Mouse (Mus musculus) cerebellum, adult 8-10 months (tissue): ENCODE results near the gene Aldoart2.
"Not testable (repeated sequence)": the region's sequence is repeated elsewhere in the genome, so short reads cannot be mapped to it uniquely, and the experiment has no call there.

Source experiments
- DNase-seq: peaks from one replicate; pipeline ENCODE4 v3.0.0; 2022

The Aldoart2 gene

DNA sequence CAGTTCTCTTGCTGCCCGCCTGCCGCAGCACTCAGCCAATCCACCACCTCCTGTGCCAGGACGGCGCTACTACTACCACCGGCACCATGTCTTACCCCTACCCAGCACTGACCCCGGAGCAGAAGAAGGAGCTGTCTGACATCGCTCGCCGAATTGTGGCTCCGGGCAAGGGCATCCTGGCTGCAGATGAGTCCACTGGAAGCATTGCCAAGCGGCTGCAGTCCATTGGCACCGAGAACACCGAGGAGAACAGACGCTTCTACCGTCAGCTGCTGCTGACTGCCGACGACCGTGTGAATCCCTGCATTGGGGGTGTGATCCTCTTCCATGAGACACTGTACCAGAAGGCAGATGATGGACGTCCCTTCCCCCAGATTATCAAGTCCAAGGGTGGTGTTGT, at the start of gene Aldoart2:
Aldoart2 (plus strand) TSS at position 34 of the 400 bp plus-strand sequence.
- DNase-seq, result no peak

DNA sequence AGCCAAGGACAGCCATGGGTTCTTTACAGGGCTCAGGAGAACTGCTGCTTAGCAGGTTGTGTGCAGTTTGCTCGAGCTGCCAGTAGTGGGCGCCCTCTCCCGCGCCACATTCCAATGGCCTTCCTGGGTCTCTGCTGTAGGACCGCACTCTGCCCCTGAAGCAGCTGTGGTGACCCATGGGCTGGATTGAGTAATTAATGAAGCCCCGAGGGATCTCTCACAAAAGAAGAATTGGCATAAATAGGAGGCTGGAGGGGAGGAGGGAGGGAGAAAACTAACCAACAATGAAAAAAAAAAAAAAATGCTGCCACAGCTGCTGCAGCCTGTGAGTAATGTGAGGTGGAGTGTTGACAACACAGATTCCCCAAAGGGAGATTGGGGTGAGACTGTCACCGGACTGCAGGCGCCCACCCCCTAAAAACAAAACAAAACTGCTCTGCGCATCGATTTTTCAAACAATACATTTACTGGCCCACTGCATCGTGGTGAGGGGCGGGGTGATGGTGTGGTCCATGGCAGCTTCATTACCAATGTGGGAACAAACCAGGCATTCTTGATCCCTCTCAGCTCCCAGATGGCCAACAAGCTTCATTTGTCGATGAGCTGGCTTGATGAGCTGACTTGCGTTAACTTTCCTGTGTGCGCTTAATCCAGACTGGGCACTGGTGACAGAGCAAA, 46.8 kb upstream of the Aldoart2 start:
- DNase-seq, result no peak

DNA sequence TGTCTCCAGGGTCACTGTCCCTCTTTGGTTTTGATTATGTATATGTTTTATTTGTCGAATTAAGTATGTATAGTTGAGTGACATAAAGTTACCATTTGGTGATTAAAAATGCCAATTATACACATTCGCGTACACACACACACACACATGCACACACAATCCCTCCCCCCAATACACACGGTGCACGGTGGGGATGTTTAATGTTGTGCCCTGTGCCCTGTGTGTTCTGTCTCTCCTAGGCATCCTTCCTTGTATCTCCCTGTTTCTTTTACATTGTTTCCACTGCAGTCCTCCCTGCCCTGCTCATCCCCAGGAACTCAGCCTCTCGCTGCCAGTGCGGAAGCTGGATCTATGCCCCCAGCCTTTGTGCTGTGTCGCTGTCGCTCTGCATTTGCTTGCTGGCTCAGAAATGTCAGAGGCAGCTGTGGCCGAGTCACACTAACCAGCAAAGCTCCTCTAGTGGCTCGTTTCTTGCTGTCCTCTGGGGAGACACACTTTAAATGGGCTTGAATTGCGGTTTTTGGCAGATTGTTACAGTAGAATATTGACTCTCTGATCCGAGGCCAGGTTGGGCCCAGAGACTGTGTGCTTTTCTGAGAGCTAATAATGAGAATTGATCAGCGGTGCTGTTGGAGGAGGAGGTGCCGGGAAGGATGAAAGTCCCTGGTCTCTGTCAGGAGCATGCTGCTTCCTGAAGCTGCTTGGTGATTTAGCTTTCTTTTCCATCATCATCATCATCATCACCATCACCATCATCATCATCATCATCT, 37.9 kb upstream of the Aldoart2 start:
- DNase-seq, result no peak

DNA sequence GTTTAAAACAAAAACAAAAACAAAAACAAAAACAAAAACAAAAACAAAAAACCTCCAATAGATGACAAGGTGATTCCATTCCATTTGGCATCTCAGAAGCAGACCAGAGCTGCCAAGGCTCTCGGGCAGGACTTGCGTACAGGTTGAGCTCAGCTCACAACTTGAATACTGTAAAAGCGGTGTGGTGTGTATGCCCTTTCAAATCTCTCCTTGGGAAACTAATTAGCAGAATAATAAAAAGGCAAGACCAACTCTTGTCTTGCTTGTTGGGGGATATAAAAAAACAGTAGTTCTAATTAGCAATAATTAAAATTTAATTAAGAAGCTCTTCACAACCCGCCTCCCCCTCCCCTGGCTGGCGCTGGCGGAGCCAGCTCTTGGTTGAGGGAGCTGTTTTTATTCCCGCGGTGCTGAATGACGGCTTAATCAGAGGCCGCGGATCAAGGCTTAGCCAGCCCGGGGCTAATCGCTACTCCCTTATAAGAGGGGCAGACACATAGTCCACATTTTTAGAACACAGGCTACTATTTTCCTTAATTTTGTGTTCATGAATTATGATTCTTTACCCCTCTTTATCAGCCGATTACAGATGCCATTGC, 28.4 kb upstream of the Aldoart2 start:
- DNase-seq, result no peak

DNA sequence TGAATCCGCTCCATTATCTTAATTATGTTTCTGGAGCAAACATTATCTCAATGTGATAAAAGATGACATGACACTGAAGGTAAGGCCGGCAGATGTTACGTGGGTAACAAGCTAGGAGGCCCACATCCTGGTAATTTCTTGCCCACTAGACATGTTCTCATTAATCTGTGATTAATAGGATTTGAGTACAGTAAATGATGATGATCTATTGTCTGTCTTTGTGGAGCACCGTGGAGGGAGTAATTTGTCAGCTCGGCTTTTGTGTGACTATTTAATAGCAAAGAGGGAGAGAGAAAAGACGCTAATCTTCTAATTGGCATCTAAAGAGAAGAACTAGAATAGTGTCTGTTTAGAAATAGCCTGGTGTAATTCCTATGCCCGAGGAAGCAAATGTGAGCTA, 27.3 kb upstream of the Aldoart2 start:
- no peak for DNase-seq

DNA sequence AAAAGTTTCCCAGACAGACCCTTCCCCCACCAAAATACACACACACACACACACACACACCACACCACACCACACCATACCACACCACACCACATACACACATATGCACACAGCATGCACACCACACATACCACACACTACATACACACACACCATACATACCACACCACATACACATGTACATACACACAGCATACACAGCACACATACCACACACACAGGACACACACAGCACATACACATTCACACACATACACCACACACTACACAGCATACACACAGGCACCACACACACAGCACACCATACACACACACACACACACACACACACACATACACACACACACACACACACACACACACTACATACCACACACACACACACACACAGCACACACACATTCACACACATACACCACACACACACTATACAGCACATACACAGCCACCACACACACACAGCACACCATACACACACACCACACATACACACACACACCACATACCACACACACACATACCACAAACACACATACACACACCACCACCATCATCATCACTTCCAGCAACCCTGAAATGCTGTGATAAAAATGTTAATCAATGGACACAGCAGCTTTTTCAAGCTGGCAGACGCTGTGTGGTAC, 26.6 kb upstream of the Aldoart2 start:
- DNase-seq, result no peak

DNA sequence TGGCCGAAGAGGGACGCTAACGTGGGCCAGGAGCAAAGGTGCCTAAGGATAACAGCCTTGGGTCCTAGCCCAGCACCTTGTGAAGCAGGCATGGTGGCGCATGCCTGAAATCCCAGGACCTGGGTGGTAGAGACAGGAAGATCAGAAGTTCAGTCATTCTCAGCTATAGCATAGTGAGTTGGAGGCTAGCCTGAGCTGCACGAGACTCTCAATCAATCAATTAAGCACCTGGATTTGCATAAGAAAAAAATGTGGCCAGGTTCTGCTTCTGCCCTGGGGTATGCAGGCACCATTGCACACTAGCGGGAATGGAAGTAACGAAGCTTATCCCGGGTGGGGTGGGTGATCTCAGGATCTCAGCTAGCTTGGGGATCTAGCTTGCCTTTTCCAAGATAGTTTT, 25.9 kb upstream of the Aldoart2 start:
- DNase-seq, result no peak

DNA sequence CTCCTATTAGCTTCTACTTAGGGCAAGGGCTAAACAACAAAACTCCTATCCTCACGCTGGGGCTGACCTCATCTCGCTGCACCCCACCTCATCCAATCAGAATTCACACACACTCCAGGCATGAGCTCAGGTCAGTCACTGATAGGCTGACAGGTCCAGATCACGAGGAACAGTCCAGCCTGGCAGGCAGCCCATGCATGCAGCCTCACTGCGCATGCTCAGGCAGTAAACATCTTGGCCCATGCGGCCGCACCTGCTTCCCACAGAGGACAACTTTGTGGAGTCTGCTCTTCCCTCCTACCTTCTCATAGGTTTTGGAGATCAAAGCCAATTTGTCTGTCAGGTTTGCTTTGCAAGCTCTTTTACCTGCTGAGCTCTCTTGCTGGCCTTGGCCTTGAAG, 10.1 kb upstream of the Aldoart2 start:
- not testable (repeated sequence) for DNase-seq

DNA sequence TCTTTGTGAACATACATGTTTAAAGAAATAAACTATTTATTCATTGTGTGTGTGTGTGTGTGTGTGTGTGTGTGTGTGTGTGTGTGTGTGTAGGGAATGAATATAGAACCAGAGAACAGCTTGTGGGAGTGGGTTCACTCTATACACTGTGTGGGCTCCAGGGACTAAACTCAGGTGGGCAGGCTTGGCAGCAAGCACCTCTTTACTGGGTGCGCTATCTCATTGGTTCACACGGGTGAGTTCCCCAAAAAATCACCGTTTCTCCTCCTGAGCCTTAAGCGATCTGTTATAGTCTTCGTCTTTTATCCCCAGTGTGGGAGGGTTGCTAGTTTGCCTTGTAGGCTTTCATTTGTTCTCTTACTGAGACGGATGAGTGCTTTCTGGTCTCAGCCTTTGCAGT, 7.2 kb upstream of the Aldoart2 start:
- DNase-seq, result no peak

DNA sequence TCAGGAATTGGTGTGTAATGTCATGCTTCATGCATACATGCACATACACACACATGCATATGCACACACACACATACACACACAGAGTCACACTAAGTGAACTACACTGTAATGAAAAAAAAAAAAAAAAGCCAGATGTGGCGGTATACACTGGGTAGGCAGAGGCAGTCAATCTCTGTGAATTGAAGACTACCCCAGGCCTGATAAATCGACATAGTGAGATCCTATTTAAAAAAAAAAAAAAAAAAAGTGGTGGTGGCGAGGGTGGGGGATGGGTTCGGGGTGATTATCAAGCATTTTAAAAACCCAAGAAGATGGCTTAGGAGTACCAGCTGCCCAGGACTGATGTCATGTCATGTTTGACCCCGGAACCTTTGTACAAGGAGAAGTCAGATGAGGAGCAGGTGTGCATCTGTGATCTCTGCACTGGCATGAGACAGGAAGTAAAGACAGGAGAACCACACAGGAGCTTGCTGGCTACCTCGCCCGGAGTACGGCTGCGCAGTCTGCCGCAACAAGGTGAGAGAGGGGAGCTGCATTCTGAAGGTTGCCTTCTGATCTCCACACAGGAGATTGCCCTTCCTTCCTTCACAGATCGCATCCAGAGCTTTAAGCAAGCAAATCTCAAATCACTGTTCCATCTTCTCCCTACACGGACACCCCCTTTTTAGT, 5.7 kb upstream of the Aldoart2 start:
- DNase-seq, result no peak

DNA sequence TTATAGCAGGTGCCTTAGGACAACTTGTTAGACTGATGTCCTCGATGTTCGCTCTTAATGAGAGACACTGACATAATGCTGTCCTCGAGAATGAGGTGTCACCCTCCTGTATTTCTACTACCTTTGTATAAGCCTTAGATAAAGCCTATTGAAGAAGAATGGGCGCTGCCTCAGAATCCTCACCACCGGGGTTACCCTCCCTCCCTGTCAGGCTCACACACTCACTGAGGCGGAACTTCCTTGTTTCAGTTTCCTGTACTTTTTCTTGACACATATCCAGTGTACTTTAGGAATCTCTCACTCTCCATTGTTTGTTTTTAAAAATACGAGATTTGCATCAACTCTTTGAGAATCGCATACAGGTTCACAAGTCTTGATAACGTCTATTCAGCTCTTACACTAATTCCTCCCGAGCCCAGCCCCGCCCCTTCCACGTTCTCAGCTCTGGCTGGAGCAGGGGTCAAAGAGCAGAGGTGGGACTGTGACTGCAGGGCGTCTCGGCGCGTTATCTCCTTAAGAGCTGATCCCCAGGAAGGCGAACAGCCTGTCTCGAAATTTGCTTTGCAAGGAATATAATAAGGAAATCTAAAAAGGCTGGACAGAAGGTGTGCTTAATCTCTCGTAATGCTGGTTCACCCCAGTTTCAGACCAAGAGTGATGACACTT, 4.9 kb upstream of the Aldoart2 start:
- DNase-seq, result no peak

DNA sequence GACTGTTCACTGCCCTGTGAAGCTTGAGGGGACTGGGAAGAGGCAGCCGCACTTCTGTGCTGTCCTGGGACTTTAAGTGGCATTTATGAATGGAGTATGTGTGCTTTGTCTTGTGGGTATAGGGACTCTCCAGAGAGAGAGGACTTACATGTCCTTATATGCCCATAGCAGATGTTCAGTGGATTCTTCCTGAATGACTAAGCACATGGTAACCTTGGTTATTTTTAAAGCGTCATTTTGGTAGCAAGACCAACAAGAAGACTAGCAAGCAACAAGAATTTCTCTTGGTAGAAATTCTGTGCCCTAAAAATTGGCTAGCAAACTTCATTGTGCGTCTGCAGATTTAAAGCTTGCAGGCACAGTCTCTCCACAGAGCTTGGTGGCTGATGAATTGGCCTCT, 1.3 kb upstream of the Aldoart2 start:
- no peak for DNase-seq

DNA sequence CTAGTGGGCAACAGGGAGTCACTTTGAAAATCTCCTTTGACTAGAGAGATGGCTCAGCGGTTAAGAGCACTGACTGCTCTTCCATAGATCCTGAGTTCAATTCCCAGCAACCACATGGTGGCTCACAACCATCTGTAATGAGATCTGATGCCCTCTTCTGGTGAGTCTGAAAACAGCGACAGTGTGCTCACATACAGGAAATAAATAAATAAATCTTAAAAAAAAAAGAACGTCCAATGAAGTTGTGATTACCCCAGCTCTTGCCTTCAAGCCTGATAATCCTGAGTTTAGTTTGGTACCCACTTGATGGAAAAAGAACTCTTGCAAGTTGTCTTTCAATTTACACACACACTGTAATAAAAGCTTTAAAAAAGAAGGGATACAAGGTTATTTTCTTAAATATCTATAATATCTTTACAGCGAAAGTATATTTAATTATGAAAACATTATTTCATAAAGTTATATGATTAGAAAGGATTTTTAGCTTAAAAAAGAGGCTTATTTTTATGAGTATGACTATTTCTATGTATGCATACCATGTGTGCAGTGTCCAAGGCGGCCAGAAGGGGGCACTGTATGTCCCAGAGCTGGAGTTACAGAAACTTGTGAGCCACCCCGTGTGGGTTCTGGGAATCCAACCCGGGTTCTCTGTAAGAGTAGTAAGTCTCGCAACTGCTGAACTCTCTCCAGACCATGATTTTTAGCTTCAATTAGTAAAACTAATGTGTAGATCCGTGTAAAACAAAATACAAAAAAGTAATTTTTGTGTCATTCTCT, 664 bp upstream of the Aldoart2 start:
- no peak for DNase-seq

DNA sequence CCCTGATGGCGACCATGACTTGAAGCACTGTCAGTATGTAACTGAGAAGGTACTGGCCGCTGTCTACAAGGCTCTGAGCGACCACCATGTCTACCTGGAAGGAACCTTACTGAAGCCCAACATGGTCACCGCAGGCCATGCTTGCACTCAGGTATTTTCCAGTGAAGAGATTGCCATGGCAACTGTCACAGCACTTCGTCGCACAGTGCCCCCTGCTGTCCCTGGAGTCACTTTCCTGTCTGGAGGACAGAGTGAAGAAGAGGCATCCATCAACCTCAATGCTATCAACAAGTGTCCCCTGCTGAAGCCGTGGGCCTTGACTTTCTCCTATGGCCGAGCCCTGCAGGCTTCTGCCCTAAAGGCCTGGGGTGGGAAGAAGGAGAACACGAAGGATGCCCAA, 828 bp downstream of the Aldoart2 start:
- no peak for DNase-seq

DNA sequence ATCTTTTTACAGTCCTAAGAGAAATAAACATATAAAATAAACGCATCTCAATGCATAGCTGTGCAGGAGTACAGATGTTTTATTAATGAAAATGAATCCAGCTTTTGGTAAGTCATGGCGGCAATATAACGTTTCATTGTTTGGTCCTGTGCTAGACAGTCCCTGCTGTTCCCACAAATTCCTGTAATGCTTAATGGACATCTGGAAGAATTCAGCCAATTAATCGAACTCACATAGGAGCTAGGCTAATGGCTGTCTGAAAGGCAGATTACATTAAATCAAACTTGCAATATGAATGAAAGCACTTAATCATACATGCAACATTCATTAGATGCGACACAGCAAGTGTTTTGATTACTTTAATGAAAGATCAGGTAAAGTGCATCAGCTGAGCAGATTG, 1.8 kb downstream of the Aldoart2 start:
- no peak for DNase-seq

DNA sequence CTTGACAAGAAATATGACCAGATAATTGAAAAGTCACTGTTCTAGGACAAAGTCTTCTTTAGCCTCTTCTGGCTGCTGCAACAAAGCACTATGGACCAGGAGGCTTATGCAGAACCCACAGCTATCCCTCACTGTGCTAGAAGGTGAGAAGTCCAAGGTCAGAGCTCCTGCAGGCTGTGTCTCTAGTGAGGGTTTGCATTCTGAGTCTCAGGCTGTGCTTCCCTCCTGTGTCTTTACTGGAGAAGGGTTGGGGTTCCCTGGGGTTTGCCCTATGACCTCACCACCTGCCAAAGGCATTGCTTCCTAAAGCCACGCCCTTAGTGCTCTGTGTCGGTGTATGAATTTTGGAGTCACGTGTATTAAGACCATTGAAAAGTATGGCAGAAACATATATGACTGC, 3.4 kb downstream of the Aldoart2 start:
- no peak for DNase-seq

DNA sequence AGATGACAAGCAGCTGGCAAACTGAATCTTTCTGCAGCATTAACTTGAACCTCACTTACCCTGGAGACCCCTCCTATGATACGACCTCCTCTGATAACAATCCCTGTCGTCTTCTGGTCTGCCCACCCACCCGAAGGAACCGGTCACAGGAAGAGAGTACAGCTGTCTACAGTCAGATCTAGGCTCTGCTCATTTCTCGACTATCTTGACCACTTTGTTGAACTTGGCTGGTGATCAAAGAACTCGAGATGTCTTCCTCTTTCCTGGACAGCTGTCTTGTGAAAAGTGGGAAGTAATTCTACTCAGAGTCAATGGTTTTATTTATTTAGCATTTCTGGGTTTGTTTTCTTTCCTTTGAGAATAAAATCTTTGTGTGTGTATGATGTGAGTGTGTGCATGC, 4.6 kb downstream of the Aldoart2 start:
- no peak for DNase-seq

DNA sequence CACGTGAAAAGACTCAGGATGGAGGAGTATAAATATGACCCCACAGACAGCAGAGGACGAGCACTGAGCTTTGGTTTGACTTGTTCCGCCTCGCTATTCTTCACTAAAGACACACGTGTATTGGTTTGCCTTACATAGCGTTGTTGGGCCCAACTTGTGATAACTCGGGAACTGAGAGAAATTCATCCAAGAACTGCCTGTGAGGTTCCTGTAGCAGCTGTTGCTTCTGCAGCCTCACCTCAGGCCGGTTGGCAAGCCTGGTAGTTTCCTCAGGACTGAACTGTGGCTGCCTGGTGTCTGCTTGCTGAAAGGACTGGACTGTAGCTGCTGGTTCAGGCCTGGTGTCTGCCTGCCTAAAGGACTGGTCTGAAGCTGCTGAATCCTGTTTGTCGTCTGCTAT, 5.6 kb downstream of the Aldoart2 start:
- no peak for DNase-seq

DNA sequence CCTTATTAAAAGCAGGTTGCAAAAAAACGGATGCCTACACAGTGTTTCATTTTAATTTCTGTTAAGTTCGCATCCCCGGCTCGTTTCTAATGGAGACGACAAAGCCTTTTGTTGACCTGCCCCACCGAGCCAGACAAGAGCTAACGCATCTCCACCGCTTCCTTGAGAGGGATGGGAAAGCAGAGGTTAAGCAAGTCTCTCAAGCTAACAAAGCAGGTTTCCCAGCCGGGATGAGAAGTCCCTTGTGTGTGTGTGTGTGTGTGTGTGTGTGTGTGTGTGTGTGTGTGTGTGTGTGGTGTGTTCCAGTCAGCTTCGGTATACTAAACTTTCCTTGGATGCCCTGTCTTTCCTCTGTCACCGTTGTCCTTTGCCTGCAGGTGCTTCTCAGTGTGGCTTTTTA, 6.1 kb downstream of the Aldoart2 start:
- DNase-seq, result no peak

DNA sequence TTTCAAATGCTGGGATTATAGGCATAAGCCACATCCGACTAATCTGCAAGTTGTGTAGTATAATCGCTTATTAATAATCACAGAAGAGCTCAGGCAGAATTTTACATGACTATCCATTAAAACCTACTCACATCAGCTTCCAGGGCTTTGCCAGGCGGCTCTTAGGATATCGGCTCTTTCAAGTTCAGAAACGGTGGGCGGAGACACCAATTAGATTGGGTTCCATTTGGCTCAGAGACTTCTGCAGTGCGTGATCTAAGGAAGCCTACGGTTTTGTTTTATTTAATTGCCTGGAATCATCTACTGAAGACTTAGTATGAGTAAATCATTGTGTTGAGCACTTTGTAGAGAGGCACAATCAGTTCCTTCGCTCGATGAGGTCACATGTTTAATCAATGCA, 6.6 kb downstream of the Aldoart2 start:
- DNase-seq, result no peak

DNA sequence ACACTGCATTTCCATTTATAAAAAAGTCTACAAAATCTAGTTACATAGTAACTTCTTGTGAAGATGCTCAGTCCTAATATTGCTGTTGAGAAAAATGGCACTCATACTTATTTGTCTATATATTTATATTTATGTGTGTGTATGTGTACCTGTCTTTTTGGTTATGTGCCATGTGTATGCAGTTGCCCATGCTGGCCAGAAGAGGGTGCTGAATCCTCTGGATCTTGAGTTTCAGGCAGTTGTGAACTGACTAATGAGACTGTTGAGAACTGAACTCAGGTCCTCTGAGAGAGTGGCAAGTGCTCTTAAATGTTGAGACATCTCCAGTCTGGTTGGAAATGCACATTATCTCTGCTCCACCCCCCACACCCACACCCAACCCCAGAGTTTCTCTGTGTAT, 8.1 kb downstream of the Aldoart2 start:
- DNase-seq, result no peak

DNA sequence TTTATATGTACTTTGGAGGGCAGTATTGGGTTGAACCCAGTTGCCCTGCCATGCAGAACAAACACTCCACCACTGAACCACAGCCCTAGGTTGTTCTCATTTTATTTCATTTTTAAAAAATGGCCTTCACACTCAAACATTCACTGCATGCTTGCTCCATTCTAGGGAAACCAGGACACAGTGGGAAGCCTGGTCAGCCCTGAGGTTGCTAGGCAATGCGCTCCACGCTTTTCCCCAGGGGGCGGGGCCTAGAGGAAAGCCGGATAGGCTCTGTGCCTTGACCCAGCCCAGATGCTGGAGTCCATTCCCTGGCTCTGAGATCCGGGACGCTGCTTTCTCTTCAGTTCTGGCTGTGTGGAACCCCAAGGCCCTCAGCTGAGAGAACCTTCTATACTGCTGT, 8.8 kb downstream of the Aldoart2 start:
- DNase-seq, result no peak
